Mouse (Mus musculus) embryonic facial prominence, embryonic 10.5 days (tissue): Measurements from ENCODE around the gene Nek10. TPM values are rescaled to one million over a fixed set of nuclear protein-coding genes. Genes with fewer than 3 reads are reported as not detected.
"Not testable (repeated sequence)": the region's sequence is repeated elsewhere in the genome, so short reads cannot be mapped to it uniquely, and the experiment has no call there.

ENCODE experiments used
- DNase-seq: peaks from one replicate; pipeline ENCODE4 v3.0.0-alpha.2; 2017; ENCODE audit warnings: low spot score
- H3K27ac ChIP-seq: fragments of 300-500 bp; sonication (generic); replicated peaks from 2 replicates; pipeline ENCODE4 v1.5.1; 2016; ENCODE audit warnings: mild to moderate bottlenecking
- H3K27me3 ChIP-seq: fragments of 300-500 bp; sonication (generic); replicated peaks from 2 replicates; pipeline ENCODE4 v1.6.1; 2016; ENCODE audit warnings: low read depth, mild to moderate bottlenecking; ENCODE audit not compliant: poor library complexity, severe bottlenecking
- H3K36me3 ChIP-seq: fragments of 300-500 bp; sonication (generic); replicated peaks from 2 replicates; pipeline ENCODE4 v1.6.1; 2016; ENCODE audit warnings: mild to moderate bottlenecking, moderate library complexity
- H3K4me1 ChIP-seq: fragments of 300-500 bp; sonication (generic); 2 replicates; pipeline ENCODE4 v1.6.1; 2016
- H3K4me3 ChIP-seq: fragments of 300-500 bp; sonication (generic); 2 replicates; pipeline ENCODE4 v1.5.1; 2016; ENCODE audit warnings: mild to moderate bottlenecking, moderate library complexity
- H3K9me3 ChIP-seq: fragments of 300-500 bp; sonication (generic); 2 replicates; pipeline ENCODE4 v1.6.1; 2016; ENCODE audit warnings: mild to moderate bottlenecking
- WGBS: fragments of 180-500 bp; shearing (Covaris S2); methylation state at CpG from one replicate; pipeline ENCODE4 v1.1.7; 2016; 5-methylcytosine and 5-hydroxymethylcytosine counted together
- polyA plus RNA-seq: library from polyadenylated mRNA; unstranded; fragments of >200 nt; fragmentation: Nextera tagmentation; extraction: Ambion mirVana; gene quantifications from 2 replicates; pipeline ENCODE4 v1.2.1, GENCODE M21; 2016

The Nek10 gene
- polyA plus RNA-seq: not detected in 2 replicates

DNA sequence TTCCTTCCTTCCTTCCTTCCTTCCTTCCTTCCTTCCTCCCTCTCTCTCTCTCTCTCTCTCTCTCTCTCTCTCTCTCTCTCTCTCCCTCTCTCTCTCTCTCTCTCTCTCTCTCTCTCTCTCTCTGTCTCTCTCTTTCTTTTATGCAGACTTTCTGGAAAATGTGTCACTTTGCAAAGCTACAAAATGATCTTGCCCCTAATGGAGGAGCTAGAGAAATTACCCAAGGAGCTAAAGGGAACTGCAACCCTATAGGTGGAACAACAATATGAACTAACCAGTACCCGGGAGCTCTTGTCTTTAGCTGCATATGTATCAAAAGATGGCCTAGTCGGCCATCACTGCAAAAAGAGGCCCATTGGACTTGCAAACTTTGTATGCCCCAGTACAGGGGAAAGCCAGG is at the start of gene Nek10:
Gene Nek10, plus strand, starts transcription at position 301 of the 400 bp plus-strand sequence.
- H3K4me1 ChIP-seq: peaks cover 10% of the 10 kb centered on the region

GRCm38 (mm10) chr14:14781169-14781568 is 22.0 kb upstream of the Nek10 start:
- Histone ChIP-seq H3K36me3 (peaks cover 93% of the 10 kb centered on the region), H3K4me1 (no peaks in the 10 kb centered on the region), H3K4me3 (no peak overlapping the region), H3K27ac (no peak overlapping the region), H3K9me3 (no peaks in the 10 kb centered on the region), H3K27me3 (no peaks in the 10 kb centered on the region)
- 89% methylated on average over 2 of the region's 2 CpGs for WGBS
- DNase-seq: no peak

More for the DNA sequence above, at the start of gene Nek10:
- H3K4me3 ChIP-seq, H3K9me3 ChIP-seq, DNase-seq, H3K27me3 ChIP-seq, H3K27ac ChIP-seq: not testable (repeated sequence)
- peaks cover 20% of the 10 kb centered on the region for H3K36me3 ChIP-seq
- WGBS: 66% methylated on average over 2 of the region's 2 CpGs

DNA sequence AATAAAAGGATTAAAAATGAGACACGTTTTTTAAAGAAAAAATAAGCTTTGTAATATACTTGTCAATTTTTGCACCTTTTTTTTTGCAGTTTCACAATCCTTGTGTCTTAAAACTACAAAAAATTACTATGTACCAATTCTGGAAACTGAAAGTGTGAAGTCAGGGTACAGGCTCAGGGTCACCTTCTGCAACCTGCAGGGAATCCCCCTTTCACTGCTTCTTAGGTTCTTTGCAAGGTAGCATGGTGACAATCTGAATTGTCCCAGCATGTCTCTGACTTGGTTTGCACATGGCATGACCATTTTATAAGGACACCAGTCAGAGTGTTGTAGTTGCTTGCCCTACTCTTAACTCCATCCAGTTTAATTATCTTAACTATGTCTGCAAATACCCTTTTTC is 19.0 kb upstream of the Nek10 start:
- Histone ChIP-seq H3K4me1 (no peaks in the 10 kb centered on the region), H3K9me3 (peaks cover 3% of the 10 kb centered on the region; the same call in 1 of the 2 replicates), H3K27me3 (no peaks in the 10 kb centered on the region), H3K36me3 (peaks cover 92% of the 10 kb centered on the region), H3K27ac (no peak overlapping the region), H3K4me3 (no peak overlapping the region)
- DNase-seq: no peak
- 89% methylated on average over 1 of the region's 1 CpGs for WGBS

GRCm38 (mm10) chr14:14786979-14787378 is 16.2 kb upstream of the Nek10 start:
- no peak for DNase-seq
- peaks cover 90% of the 10 kb centered on the region for H3K36me3 ChIP-seq

GRCm38 (mm10) chr14:14789840-14790470 is 13.3 kb upstream of the Nek10 start:
- DNase-seq: no peak
- Histone ChIP-seq H3K4me1 (no peaks in the 10 kb centered on the region), H3K9me3 (peaks cover 3% of the 10 kb centered on the region; the same call in 1 of the 2 replicates), H3K4me3 (no peak overlapping the region), H3K27me3 (no peaks in the 10 kb centered on the region), H3K36me3 (peaks cover 73% of the 10 kb centered on the region), H3K27ac (no peak overlapping the region)
- 94% methylated on average over 4 of the region's 4 CpGs for WGBS

More at GRCm38 (mm10) chr14:14786979-14787378, 16.2 kb upstream of the Nek10 start:
- H3K27ac ChIP-seq: no peak overlapping the region
- no peak overlapping the region for H3K4me3 ChIP-seq
- WGBS: 100% methylated on average over 1 of the region's 1 CpGs
- H3K4me1 ChIP-seq: no peaks in the 10 kb centered on the region
- H3K9me3 ChIP-seq: peaks cover 3% of the 10 kb centered on the region; the same call in 1 of the 2 replicates
- H3K27me3 ChIP-seq: no peaks in the 10 kb centered on the region

- Histone ChIP-seq H3K9me3 (no peaks in the 10 kb centered on the region), H3K36me3 (peaks cover 48% of the 10 kb centered on the region), H3K27ac (no peak overlapping the region), H3K4me3 (no peak overlapping the region), H3K27me3 (no peaks in the 10 kb centered on the region), H3K4me1 (peaks cover 10% of the 10 kb centered on the region)
- 91% methylated on average over 5 of the region's 5 CpGs for WGBS
- no peak for DNase-seq
These were observed 3.4 kb upstream of the Nek10 start for GRCm38 (mm10) chr14:14799861-14800260.

DNA sequence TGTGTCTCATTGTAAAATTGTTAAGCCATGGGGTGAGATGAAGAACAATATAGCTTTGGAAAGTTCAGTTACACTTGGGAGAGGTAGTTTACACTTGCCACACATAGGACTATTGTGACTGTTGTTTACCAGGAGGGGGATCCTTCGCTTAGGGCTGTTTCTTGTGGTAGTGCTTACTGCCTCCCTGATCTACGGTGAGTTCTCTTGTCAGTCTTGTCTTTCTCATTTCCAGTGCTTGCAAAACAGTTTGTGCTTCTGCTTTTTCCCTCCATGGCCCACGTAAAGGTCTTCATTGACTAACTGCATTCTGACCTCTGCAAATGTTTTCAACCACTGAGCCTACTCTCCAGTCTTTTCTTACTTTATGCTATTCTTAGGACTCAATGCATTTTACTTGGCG is 2.9 kb upstream of the Nek10 start:
- Histone ChIP-seq H3K4me1 (peaks cover 10% of the 10 kb centered on the region), H3K27me3 (no peaks in the 10 kb centered on the region), H3K9me3 (no peaks in the 10 kb centered on the region), H3K27ac (no peak overlapping the region), H3K36me3 (peaks cover 44% of the 10 kb centered on the region), H3K4me3 (no peak overlapping the region)
- 95% methylated on average over 4 of the region's 4 CpGs for WGBS
- DNase-seq: no peak

DNA sequence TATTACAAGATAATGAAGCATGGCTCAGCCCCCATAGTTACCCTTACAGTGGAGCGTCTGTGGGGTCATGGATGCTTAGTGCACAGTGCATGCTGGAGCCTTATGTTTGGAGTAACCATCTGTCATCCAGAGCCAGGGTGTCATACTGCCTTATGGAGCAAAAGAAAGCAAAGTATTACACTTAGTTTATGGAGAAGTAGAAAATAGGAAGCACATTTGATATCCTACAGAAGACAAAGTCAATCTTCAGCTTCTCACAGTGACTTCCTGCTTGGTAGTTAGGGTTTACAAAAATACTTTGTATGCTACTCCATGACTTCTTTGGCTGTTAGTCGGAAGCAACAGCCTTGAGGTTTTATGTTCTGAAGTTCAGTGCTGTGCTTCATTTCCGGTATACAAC is 2.4 kb upstream of the Nek10 start:
- peaks cover 10% of the 10 kb centered on the region for H3K4me1 ChIP-seq
- no peak overlapping the region for H3K4me3 ChIP-seq
- WGBS: 93% methylated on average over 3 of the region's 3 CpGs
- H3K9me3 ChIP-seq: no peaks in the 10 kb centered on the region
- peaks cover 40% of the 10 kb centered on the region for H3K36me3 ChIP-seq
- no peaks in the 10 kb centered on the region for H3K27me3 ChIP-seq
- no peak overlapping the region for H3K27ac ChIP-seq
- no peak for DNase-seq

DNA sequence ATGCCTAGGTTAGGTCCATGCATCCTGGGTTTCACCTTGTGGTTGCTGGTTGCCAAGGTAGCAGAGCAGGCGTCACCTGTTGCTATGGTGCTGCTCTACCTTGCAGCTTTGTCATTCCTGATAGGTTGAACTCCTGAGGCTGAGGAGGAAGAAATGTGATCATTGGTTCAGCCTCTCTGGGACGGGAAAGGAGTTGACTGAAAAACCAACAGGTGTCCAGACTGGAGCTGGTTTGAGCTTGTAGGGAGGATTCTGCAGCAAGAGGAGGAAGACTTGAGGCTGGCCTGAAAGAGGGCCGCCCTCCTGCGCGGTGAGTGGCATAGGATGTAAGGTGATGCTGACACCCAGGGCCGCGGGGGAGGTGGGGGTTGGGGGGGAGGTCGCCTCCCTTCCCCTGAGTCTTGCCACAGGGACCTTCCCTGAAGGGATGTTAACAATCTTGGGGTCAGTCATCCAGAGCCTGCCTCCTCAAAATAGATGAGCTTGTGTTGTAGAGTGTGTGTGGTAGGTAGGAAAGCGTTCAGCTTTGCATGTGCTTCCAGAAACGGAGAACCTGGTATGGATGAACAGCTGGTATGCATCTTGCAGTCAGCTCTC is 804 bp downstream of the Nek10 start:
- peak; percentile 49 for DNase-seq
- Histone ChIP-seq H3K27me3 (no peaks in the 10 kb centered on the region), H3K27ac (no peak overlapping the region), H3K4me1 (peaks cover 10% of the 10 kb centered on the region), H3K36me3 (peaks cover 14% of the 10 kb centered on the region), H3K4me3 (no peak overlapping the region), H3K9me3 (no peaks in the 10 kb centered on the region)
- WGBS: 12% methylated on average over 10 of the region's 10 CpGs

GRCm38 (mm10) chr14:14804518-14805212 is 1.4 kb downstream of the Nek10 start:
- WGBS: 70% methylated on average over 5 of the region's 5 CpGs
- DNase-seq: no peak
- H3K36me3 ChIP-seq: peaks cover 13% of the 10 kb centered on the region
- H3K27ac ChIP-seq: no peak overlapping the region
- H3K27me3 ChIP-seq: no peaks in the 10 kb centered on the region
- H3K4me1 ChIP-seq: peaks cover 10% of the 10 kb centered on the region
- H3K9me3 ChIP-seq: no peaks in the 10 kb centered on the region
- no peak overlapping the region for H3K4me3 ChIP-seq

- Histone ChIP-seq H3K4me3 (no peak overlapping the region), H3K27ac (no peak overlapping the region), H3K27me3 (no peaks in the 10 kb centered on the region), H3K36me3 (no peaks in the 10 kb centered on the region), H3K4me1 (peaks cover 5% of the 10 kb centered on the region), H3K9me3 (no peaks in the 10 kb centered on the region)
- DNase-seq: no peak
- 85% methylated on average over 12 of the region's 12 CpGs for WGBS
These were observed 29.5 kb downstream of the Nek10 start for GRCm38 (mm10) chr14:14832520-14833240.

GRCm38 (mm10) chr14:14833498-14833897 is 30.3 kb downstream of the Nek10 start:
- Histone ChIP-seq H3K27ac (no peak overlapping the region), H3K4me3 (no peak overlapping the region), H3K36me3 (no peaks in the 10 kb centered on the region), H3K4me1 (peaks cover 5% of the 10 kb centered on the region), H3K27me3 (no peaks in the 10 kb centered on the region), H3K9me3 (no peaks in the 10 kb centered on the region)
- WGBS: 77% methylated on average over 1 of the region's 1 CpGs
- DNase-seq: no peak
